Mouse (Mus musculus): ENCODE data around the gene Tssk1. TPM values are rescaled to one million over a fixed set of nuclear protein-coding genes. Genes with fewer than 3 reads are reported as not detected.

Tssk1 gene
- polyA plus RNA-seq, 1 experiment from 2014 or later = 0.04 TPM

GRCm38 (mm10) chr16:17931906-17932460 lies 38.0 kb downstream of the Tssk1 start:
- no peak for ATAC-seq (ENCODE audit: low FRiP score, low read depth)
- no peaks in the 10 kb centered on the region for H3K9me3 ChIP-seq
- H3K27ac ChIP-seq (replicated peaks) = no peak overlapping the region
- H3K9ac ChIP-seq = no peak overlapping the region
- H3K36me3 ChIP-seq = no peaks in the 10 kb centered on the region
- no peak overlapping the region for H3K4me3 ChIP-seq
- no peak overlapping the region for H3K4me2 ChIP-seq
- H3K4me1 ChIP-seq (replicated peaks) = peaks cover 8% of the 10 kb centered on the region
- WGBS = 75% methylated on average over 5 of the region's 5 CpGs
- no peaks in the 10 kb centered on the region for H3K27me3 ChIP-seq

- H3K27me3 ChIP-seq = no peaks in the 10 kb centered on the region
- H3K9ac ChIP-seq = no peak overlapping the region
- no peak overlapping the region for H3K4me3 ChIP-seq
- no peaks in the 10 kb centered on the region for H3K36me3 ChIP-seq
- no peaks in the 10 kb centered on the region for H3K9me3 ChIP-seq
- H3K27ac ChIP-seq (replicated peaks) = no peak overlapping the region
- H3K4me1 ChIP-seq (replicated peaks) = peaks cover 2% of the 10 kb centered on the region
- H3K4me2 ChIP-seq = no peak overlapping the region
- ATAC-seq (ENCODE audit: low FRiP score, low read depth) = no peak
- WGBS = 70% methylated on average over 9 of the region's 9 CpGs
Measured at GRCm38 (mm10) chr16:17933594-17934444, 39.8 kb downstream of the Tssk1 start.

- H3K9ac ChIP-seq = no peak overlapping the region
- no peak overlapping the region for H3K4me2 ChIP-seq
- no peaks in the 10 kb centered on the region for H3K27me3 ChIP-seq
- 71% methylated on average over 3 of the region's 3 CpGs for WGBS
- no peaks in the 10 kb centered on the region for H3K36me3 ChIP-seq
- H3K4me3 ChIP-seq = no peak overlapping the region
- H3K4me1 ChIP-seq (replicated peaks) = no peaks in the 10 kb centered on the region
- no peak for ATAC-seq (ENCODE audit: low FRiP score, low read depth)
- no peaks in the 10 kb centered on the region for H3K9me3 ChIP-seq
- H3K27ac ChIP-seq (replicated peaks) = no peak overlapping the region
Measured at GRCm38 (mm10) chr16:17934445-17934910, 40.5 kb downstream of the Tssk1 start.

- no peaks in the 10 kb centered on the region for H3K4me1 ChIP-seq (replicated peaks)
- no peak overlapping the region for H3K4me2 ChIP-seq
- H3K27ac ChIP-seq (replicated peaks) = no peak overlapping the region
- H3K9me3 ChIP-seq = no peaks in the 10 kb centered on the region
- H3K4me3 ChIP-seq = no peak overlapping the region
- H3K9ac ChIP-seq = no peak overlapping the region
- 82% methylated on average over 10 of the region's 10 CpGs for WGBS
- ATAC-seq (ENCODE audit: low FRiP score, low read depth) = no peak
- no peaks in the 10 kb centered on the region for H3K27me3 ChIP-seq
- no peaks in the 10 kb centered on the region for H3K36me3 ChIP-seq
Measured at GRCm38 (mm10) chr16:17936776-17937175, 42.8 kb downstream of the Tssk1 start.

GRCm38 (mm10) chr16:17938187-17938586 lies 44.2 kb downstream of the Tssk1 start:
- no peaks in the 10 kb centered on the region for H3K27me3 ChIP-seq
- H3K36me3 ChIP-seq = no peaks in the 10 kb centered on the region
- no peak overlapping the region for H3K9ac ChIP-seq
- no peaks in the 10 kb centered on the region for H3K9me3 ChIP-seq
- no peak overlapping the region for H3K27ac ChIP-seq (replicated peaks)
- no peak overlapping the region for H3K4me2 ChIP-seq
- 87% methylated on average over 7 of the region's 7 CpGs for WGBS
- no peaks in the 10 kb centered on the region for H3K4me1 ChIP-seq (replicated peaks)
- ATAC-seq (ENCODE audit: low FRiP score, low read depth) = no peak
- H3K4me3 ChIP-seq = no peak overlapping the region

- WGBS = 9% methylated on average over 7 of the region's 7 CpGs
- Histone ChIP-seq H3K4me1 (replicated peaks) (no peaks in the 10 kb centered on the region), H3K9ac (no peak overlapping the region), H3K27me3 (no peaks in the 10 kb centered on the region), H3K4me3 (no peak overlapping the region), H3K27ac (replicated peaks) (no peak overlapping the region), H3K4me2 (peak overlapping the region; percentile 11; the same call in 1 of the 2 replicates), H3K36me3 (no peaks in the 10 kb centered on the region), H3K9me3 (no peaks in the 10 kb centered on the region)
- ATAC-seq (ENCODE audit: low FRiP score, low read depth) = peak; percentile 68
Measured at GRCm38 (mm10) chr16:17938821-17939220, 44.8 kb downstream of the Tssk1 start.

- 40% methylated on average over 9 of the region's 9 CpGs for WGBS
- peak; percentile 56; the same call in 1 of the 2 replicates for ATAC-seq (ENCODE audit: low FRiP score, low read depth)
Measured at GRCm38 (mm10) chr16:17939255-17939751, 45.3 kb downstream of the Tssk1 start.

GRCm38 (mm10) chr16:17943466-17943865 lies 49.4 kb downstream of the Tssk1 start:
- Histone ChIP-seq H3K4me3 (no peak overlapping the region), H3K9ac (no peak overlapping the region), H3K27me3 (no peaks in the 10 kb centered on the region), H3K36me3 (no peaks in the 10 kb centered on the region), H3K9me3 (no peaks in the 10 kb centered on the region), H3K27ac (replicated peaks) (no peak overlapping the region), H3K4me2 (no peak overlapping the region), H3K4me1 (replicated peaks) (no peaks in the 10 kb centered on the region)
- 73% methylated on average over 8 of the region's 8 CpGs for WGBS
- ATAC-seq (ENCODE audit: low FRiP score, low read depth) = no peak

More at GRCm38 (mm10) chr16:17939255-17939751, 45.3 kb downstream of the Tssk1 start:
- no peak overlapping the region for H3K9ac ChIP-seq
- H3K4me3 ChIP-seq = no peak overlapping the region
- no peaks in the 10 kb centered on the region for H3K9me3 ChIP-seq
- H3K27ac ChIP-seq (replicated peaks) = no peak overlapping the region; the same call in 1 of the 2 replicates
- no peaks in the 10 kb centered on the region for H3K36me3 ChIP-seq
- H3K4me1 ChIP-seq (replicated peaks) = no peaks in the 10 kb centered on the region
- no peaks in the 10 kb centered on the region for H3K27me3 ChIP-seq
- peak overlapping the region; percentile 11; the same call in 1 of the 2 replicates for H3K4me2 ChIP-seq

- no peaks in the 10 kb centered on the region for H3K27me3 ChIP-seq
- H3K27ac ChIP-seq (replicated peaks) = no peak overlapping the region
- no peak overlapping the region for H3K4me3 ChIP-seq
- 56% methylated on average over 7 of the region's 7 CpGs for WGBS
- ATAC-seq (ENCODE audit: low FRiP score, low read depth) = no peak
- H3K9ac ChIP-seq = no peak overlapping the region
- no peaks in the 10 kb centered on the region for H3K36me3 ChIP-seq
- H3K9me3 ChIP-seq = no peaks in the 10 kb centered on the region
- H3K4me2 ChIP-seq = no peak overlapping the region
- no peaks in the 10 kb centered on the region for H3K4me1 ChIP-seq (replicated peaks)
Measured at GRCm38 (mm10) chr16:17945081-17945831, 51.2 kb downstream of the Tssk1 start.
